Mouse (Mus musculus) ES-E14 (cell line): ENCODE measurements at regions not wholly inside any gene's neighbourhood (a gene's known extent, or its start where the extent isn't known, plus 50 kb on each side); places are given as distances from the start of the nearest gene placed in this dataset.

Source experiments
- DNase-seq: peaks from one replicate; pipeline ENCODE4 v3.0.0-alpha.2; 2013; ENCODE audit warnings: low read depth, low spot score
- H3K27ac ChIP-seq: 2 replicates; pipeline ENCODE4 v1.5.1; 2012; ENCODE audit warnings: low read depth, mild to moderate bottlenecking, low read length, moderate library complexity, mixed read lengths; ENCODE audit not compliant: poor library complexity, insufficient read depth, severe bottlenecking
- H3K36me3 ChIP-seq: 2 replicates; pipeline ENCODE4 v1.6.1; 2012; ENCODE audit warnings: mild to moderate bottlenecking, low read length, moderate library complexity, mixed read lengths; ENCODE audit not compliant: control insufficient read depth, poor library complexity, insufficient read depth, severe bottlenecking
- H3K4me1 ChIP-seq, 2 experiments: fragments of 150-350 bp in 1 of 2; sonication (generic) in 1 of 2; 2 replicates each; pipeline ENCODE4 v1.6.1; 2012; ENCODE audit warnings: low read length in 2 of 2, mild to moderate bottlenecking in 1 of 2, mixed read lengths in 1 of 2; ENCODE audit not compliant: control insufficient read depth in 2 of 2, insufficient read depth in 2 of 2, poor library complexity in 1 of 2
- H3K4me3 ChIP-seq, 2 experiments: fragments of 150-350 bp in 1 of 2; sonication (generic) in 1 of 2; 2 replicates each; pipeline ENCODE4 v1.5.1; 2012; ENCODE audit warnings: low read length in 2 of 2, low read depth in 1 of 2, mild to moderate bottlenecking in 1 of 2, mixed read lengths in 1 of 2; ENCODE audit not compliant: insufficient read depth in 1 of 2, poor library complexity in 1 of 2, severe bottlenecking in 1 of 2
- H3K9ac ChIP-seq: 2 replicates; pipeline ENCODE4 v1.6.1; 2012; ENCODE audit warnings: low read depth, mild to moderate bottlenecking, low read length, mixed read lengths; ENCODE audit not compliant: poor library complexity, insufficient read depth, severe bottlenecking
- H3K9me3 ChIP-seq: fragments of 150-350 bp; sonication (generic); 2 replicates; pipeline ENCODE4 v1.6.1; 2012; ENCODE audit warnings: low read depth, mild to moderate bottlenecking, low read length; ENCODE audit not compliant: control insufficient read depth, insufficient read depth
- CHD2 ChIP-seq: IDR thresholded peaks from 2 replicates; pipeline ENCODE4 v1.6.1; 2014; ENCODE audit warnings: mild to moderate bottlenecking, low read depth, low read length, inconsistent platforms
- HCFC1 ChIP-seq: IDR thresholded peaks from 2 replicates; pipeline ENCODE4 v1.6.1; 2012; ENCODE audit warnings: low read length, inconsistent platforms, borderline replicate concordance; ENCODE audit not compliant: insufficient read depth
- MAFK ChIP-seq: IDR thresholded peaks from 2 replicates; pipeline ENCODE4 v1.6.1; 2014; ENCODE audit warnings: mild to moderate bottlenecking, low read depth, low read length, inconsistent platforms; ENCODE audit not compliant: insufficient read depth
- ZC3H11A ChIP-seq: IDR thresholded peaks from 2 replicates; pipeline ENCODE4 v1.6.1; 2012; ENCODE audit warnings: low read depth, mild to moderate bottlenecking, inconsistent platforms, low read length, borderline replicate concordance
- ZNF384 ChIP-seq: IDR thresholded peaks from 2 replicates; pipeline ENCODE4 v1.6.1; 2012; ENCODE audit warnings: low read depth, low read length, inconsistent platforms
- in situ Hi-C, 2 experiments: fragments of 600-800 bp; cut with MboI; formaldehyde crosslinking; loops; one replicate each; pipeline ENCODE4 v1.15.1; 2025; ENCODE audit warnings: low sequenced_read_pairs in 2 of 2, inconsistent platforms in 1 of 2; ENCODE audit not compliant: unreplicated experiment in 2 of 2

DNA sequence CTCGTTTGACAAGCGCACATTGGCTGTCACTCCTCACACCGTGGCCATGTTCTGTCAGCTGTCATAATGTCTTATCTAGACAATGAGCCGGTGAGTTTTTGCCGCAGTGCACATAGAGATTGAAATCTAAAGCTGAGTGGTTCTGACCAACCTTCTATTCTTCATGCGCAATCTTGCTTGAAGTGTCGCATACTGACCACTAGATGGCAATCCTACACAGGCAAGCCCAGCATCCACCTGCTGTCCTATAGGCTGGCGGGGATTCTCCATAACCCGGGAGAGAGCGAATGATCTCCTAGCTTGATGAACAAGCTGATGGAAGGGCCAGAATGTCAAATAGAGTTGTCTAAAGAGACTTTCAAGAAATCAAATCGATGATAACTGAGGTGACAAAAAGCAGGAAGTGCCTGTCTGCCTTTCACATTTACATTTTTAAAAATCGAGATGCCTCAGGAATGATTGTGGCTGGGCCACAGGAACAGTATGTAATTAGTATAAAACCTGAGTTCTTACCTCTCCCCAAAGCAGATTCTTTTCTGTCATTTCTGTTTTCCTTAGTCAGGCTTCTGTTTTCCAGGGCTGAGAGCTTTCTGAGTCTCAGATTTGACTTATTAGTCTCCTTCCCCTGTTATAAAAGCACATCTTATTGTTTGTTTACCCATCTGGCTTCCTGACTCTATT, 434.4 kb downstream of the Hace1 start:
- peak; percentile 34 for DNase-seq
- no peak overlapping the region; the same call in 1 of the 2 replicates for H3K27ac ChIP-seq
- no peaks in the 10 kb centered on the region for H3K36me3 ChIP-seq
- no peak overlapping the region for H3K4me3 ChIP-seq
- no peaks in the 10 kb centered on the region for H3K4me1 ChIP-seq
- no peak overlapping the region for H3K9ac ChIP-seq
- in situ Hi-C loops: no loop called here
- no peaks in the 10 kb centered on the region for H3K9me3 ChIP-seq
- TF ChIP-seq HCFC1 (no peak), ZC3H11A (peak; percentile 77)

DNA sequence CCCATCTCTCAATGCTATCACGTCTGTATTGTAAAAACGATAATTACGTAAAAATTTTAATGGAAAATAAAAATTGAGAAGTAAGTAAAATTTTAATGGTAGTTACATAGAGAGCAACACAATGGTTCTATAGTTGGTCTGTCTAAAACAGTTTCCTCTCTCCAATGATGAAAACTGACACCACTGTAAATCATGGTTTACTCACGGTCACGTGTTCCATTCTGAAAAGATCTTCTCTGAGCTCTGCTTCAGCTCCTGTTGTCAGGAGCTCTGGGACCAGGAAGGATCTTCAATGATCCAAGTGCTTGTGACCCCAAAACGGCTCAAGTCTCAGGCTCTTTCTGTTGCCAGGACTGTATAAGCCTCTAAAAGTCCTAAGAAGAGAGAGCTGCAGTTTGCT, 435.0 kb downstream of the Hace1 start:
- TF ChIP-seq MAFK: no peak
- no peak for TF ChIP-seq ZC3H11A
- no peak for TF ChIP-seq CHD2
- no peaks in the 10 kb centered on the region for H3K36me3 ChIP-seq
- in situ Hi-C loops: no loop called here
- no peak overlapping the region for H3K4me3 ChIP-seq
- no peaks in the 10 kb centered on the region for H3K4me1 ChIP-seq
- no peak overlapping the region for H3K9ac ChIP-seq
- DNase-seq: no peak
- H3K9me3 ChIP-seq: no peaks in the 10 kb centered on the region
- H3K27ac ChIP-seq: no peak overlapping the region

DNA sequence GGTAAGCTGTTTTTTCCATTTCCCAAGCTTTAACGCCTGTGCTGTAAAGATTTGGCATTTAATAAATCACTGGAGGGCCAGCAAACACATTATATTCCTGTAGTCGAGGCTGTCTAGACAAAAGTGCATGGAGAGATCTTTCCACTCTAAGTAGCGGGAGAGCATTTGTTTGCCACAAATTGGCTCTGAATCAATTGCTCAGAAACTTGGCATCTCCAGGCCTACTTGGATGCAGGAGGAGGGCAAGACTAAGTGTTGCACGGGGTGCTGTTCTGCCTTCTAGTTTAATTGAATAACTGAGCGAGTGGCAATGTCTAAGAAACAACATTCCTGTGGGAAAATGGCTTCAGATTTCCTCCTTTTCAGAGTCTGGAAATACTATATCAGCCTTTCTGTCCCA, 438.7 kb downstream of the Hace1 start:
- no peak overlapping the region for H3K27ac ChIP-seq
- no peaks in the 10 kb centered on the region for H3K36me3 ChIP-seq
- no peak overlapping the region for H3K4me3 ChIP-seq
- no peak overlapping the region for H3K9ac ChIP-seq
- in situ Hi-C loops: no loop called here
- no peaks in the 10 kb centered on the region for H3K4me1 ChIP-seq
- DNase-seq: no peak
- TF ChIP-seq ZC3H11A: no peak
- no peak for TF ChIP-seq HCFC1
- TF ChIP-seq ZNF384: no peak
- TF ChIP-seq CHD2: no peak
- no peak for TF ChIP-seq MAFK
- H3K9me3 ChIP-seq: no peaks in the 10 kb centered on the region

DNA sequence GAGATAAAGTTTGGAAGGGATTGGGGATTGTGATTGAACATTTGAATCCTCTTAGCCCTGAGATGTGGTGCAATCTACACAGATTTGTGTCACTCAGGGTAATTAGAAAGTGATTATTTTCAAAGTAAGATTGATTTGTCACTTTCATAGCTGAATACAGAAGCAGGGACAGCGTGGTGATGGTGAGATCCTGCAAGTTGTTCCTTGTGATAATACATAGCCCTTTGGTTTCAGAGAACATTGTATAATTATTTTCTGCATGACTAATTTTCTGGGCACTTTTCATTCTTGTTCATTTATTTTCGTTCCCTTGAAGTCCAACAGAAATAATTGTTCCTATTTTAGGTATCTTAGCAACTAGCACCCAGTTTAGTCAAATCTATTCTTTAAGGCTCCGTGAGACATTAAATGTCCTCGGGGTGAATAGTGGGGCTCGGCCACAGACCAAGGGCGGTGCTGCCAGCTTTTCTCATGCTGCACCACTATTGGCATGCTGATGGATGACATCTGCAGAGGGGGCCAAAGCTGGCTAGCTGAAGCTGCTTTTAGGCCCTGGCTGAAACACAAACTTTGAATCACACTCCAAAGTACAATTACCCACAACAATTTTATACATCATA, 468.0 kb downstream of the Hace1 start:
- TF ChIP-seq MAFK (no peak), ZC3H11A (no peak)
- Histone ChIP-seq H3K9ac (no peak overlapping the region), H3K4me3 (no peak overlapping the region), H3K36me3 (no peaks in the 10 kb centered on the region), H3K4me1 (no peaks in the 10 kb centered on the region), H3K9me3 (no peaks in the 10 kb centered on the region), H3K27ac (no peak overlapping the region)
- DNase-seq: no peak
- in situ Hi-C loops: no loop called here

DNA sequence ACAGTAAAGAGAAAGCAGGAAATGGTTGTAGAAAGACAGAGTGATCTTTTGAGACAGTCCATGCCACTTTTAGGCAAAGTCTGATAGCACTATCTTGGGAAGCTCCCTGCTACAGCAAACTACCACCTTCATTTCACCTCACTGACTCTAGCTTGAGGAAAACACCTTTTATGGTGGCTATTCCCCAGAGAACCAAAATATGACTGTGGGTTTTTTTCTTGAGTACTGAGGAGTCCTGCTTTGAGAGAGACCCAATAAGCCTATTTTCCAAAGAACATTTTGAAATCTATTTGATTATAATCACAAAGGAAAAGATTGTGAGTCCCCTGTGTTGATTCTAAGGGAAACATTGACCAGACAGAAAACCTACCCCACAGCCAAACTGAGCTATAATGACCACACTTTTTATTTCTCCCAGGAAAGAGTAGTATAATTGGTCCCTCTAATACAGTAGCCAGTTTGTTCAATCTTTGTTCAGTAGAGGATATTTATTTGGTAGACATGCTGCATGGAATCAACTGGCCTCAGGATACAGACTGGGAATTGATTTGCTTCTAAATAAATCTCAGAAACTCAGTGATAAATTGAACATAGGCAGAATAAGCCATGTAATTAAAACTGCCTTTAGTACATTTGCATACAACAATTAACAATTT, 468.6 kb downstream of the Hace1 start:
- H3K4me1 ChIP-seq: no peaks in the 10 kb centered on the region
- in situ Hi-C loops: no loop called here
- TF ChIP-seq HCFC1: no peak
- TF ChIP-seq ZC3H11A: no peak

More for the DNA sequence above, 468.6 kb downstream of the Hace1 start:
- no peaks in the 10 kb centered on the region for H3K9me3 ChIP-seq
- no peak for DNase-seq
- H3K4me3 ChIP-seq: no peak overlapping the region
- H3K36me3 ChIP-seq: no peaks in the 10 kb centered on the region
- no peak overlapping the region for H3K9ac ChIP-seq
- no peak overlapping the region for H3K27ac ChIP-seq
